Mouse (Mus musculus) common myeloid progenitor, adult 5-6 weeks (primary cell): ENCODE data around the gene Porcn. TPM values are rescaled to one million over a fixed set of nuclear protein-coding genes. Genes with fewer than 3 reads are reported as not detected.

Experiments used
- total RNA-seq: library from RNA; stranded (forward); fragments of 200-1000, 187-1606 nt; gene quantifications from 2 replicates; pipeline ENCODE4 v1.2.3, GENCODE M21; 2017

The Porcn gene
- total RNA-seq, 1 experiment from 2014 or later, result 0.05 TPM

Other genes with a start within 250 kb of the Porcn start
- gene Gata1, start 228.5 kb downstream of the Porcn start, total RNA-seq, result 46.7 and 51.4 TPM in 2 replicates
- not detected in 2 replicates for gene Glod5, start 188.0 kb downstream of the Porcn start, total RNA-seq
- 60.0 and 70.0 TPM in 2 replicates for gene Suv39h1, start 131.8 kb downstream of the Porcn start, total RNA-seq
- 68.8 and 74.5 TPM in 2 replicates for gene Was, start 116.0 kb downstream of the Porcn start, total RNA-seq
- 25.8 and 29.6 TPM in 2 replicates for gene Wdr13, start 73.6 kb downstream of the Porcn start, total RNA-seq
- gene Rbm3, start 60.6 kb downstream of the Porcn start, total RNA-seq, result 1,314 and 1,321 TPM in 2 replicates
- 5.2 and 7.3 TPM in 2 replicates for gene Tbc1d25, start 30.3 kb downstream of the Porcn start, total RNA-seq
- 58.5 and 66.5 TPM in 2 replicates for gene Ebp, start 13.0 kb downstream of the Porcn start, total RNA-seq
- 20.6 and 26.4 TPM in 2 replicates for gene Ftsj1, start 45.9 kb upstream of the Porcn start, total RNA-seq
- 18.5 and 20.0 TPM in 2 replicates for gene Slc38a5, start 64.6 kb upstream of the Porcn start, total RNA-seq
- not detected in 2 replicates for gene Ssxb10, start 120.9 kb upstream of the Porcn start, total RNA-seq
- not detected in 2 replicates for gene Ssxb9, start 160.5 kb upstream of the Porcn start, total RNA-seq
- not detected in 2 replicates for gene Ssxb1, start 206.8 kb upstream of the Porcn start, total RNA-seq